Mouse (Mus musculus) adrenal gland, adult 2 months (tissue): ENCODE data around the gene Gm10382. TPM values are rescaled to one million over a fixed set of nuclear protein-coding genes. Genes with fewer than 3 reads are reported as not detected.

Source experiments
- DNase-seq: peaks from one replicate; pipeline ENCODE4 v3.0.0; 2021
- long read RNA-seq: library from polyadenylated mRNA; stranded (forward); transcript quantifications from one replicate; pipeline ENCODE4 v2.0.0, GENCODE M21; 2021
- polyA plus RNA-seq: library from polyadenylated mRNA; depleted of rRNA; stranded (reverse); fragments of >200 nt; gene quantifications from 2 replicates; pipeline ENCODE4 v1.2.3, GENCODE M21; 2012; rRNA removed
- total RNA-seq, 2 experiments: library from RNA; stranded (reverse); gene quantifications; 2 replicates each; pipeline ENCODE4 v1.2.3; 2021

Gm10382 gene
- total RNA-seq: under 1 TPM; 0.23 to 0.24 TPM
- polyA plus RNA-seq: 0.26 and 0.50 TPM in 2 replicates
- long read RNA-seq: 0 reads

DNA sequence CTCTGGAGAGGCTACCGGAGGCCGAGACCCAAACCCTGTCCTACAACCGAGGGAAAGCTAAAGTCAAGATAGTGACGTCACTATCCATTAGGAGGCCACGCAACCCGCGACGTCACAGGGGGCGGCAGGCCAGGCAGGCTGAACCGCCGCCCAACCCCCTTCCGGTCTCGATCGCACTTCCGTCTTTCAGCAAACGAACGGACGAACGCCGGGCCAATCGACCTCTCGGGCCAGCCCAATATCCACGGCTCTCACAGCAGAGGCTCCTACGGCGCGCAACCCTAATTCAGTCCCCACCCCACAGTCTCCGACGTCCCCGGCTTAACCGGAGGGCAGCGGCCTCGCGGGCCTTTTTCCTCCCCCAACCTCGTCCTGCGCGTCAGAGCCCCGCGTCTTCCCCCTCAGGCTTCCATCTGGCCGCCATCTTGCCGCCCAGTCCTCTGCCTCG is at the start of gene Gm10382:
Gene Gm10382, plus strand, starts transcription at position 192 of the 448 bp plus-strand sequence.
- DNase-seq: peak; percentile 91

DNA sequence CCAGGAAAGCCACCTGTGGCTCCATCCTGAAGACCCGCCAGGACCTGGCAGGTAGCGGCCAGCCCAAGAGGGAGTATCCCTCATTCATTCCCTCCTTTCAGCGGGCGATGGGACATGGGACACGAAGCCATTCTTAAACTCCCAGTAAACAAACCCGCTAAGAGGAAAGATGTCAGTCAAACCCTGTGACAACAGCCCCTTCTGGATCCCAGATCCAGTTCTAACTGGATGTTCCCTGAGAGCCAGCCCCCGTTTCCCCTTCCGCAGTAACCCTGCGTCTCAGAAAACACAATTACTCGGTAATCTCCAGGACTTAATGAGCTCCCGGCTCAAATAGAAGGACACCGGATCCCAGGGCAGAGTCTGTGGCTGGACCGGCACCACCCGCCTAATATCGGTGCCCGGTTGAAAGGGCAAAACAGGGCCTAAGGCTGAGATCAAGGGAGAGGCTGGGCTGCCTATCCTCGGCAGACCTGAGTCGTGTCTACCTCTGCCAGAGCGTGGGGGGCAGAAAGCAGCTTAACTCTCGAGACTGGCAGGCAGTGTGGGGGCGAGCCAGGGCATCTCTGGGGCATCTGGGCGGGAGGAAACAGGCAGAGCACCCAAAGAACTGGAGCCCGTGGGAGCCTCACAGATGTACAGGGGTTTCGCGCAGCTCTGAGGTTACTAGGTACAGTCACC is 49.1 kb upstream of the Gm10382 start:
- no peak for DNase-seq

- DNase-seq: peak; percentile 96
Measured at GRCm38 (mm10) chr5:125340547-125341262, 48.4 kb upstream of the Gm10382 start, which contains the start of gene Scarb1. TSS of gene Scarb1 (minus strand) at chr5:125341094.

DNA sequence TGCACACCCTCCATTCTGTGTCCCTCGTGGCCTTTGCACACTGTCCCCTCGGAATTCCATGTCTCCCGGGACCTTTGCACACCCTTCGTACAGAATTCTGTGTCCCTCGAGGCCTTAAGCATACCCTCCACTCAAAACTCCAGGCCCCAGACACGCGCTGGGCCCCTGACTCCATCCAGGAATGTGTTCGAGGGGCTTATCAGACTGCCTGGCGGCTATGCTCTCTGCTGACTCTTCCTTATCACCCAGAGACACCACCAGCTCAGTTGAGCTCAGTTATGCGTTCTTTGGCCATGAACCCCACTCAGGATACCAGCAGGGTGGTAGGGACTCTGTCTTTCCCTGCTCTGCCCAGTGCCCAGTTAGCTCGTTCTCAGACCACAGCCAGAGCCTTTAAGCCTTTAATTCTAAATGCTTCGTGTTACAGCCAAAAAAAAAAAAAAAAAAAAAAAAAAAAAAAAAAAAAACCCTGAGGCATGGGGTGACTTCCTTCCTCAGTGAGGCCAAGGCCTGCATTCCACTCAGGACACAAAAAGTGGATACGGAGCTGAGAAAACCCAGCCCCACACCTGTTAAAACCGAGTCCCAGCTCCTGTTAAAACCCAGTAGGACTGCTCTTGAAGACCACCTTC is 47.5 kb upstream of the Gm10382 start:
- DNase-seq: peak; percentile 59

DNA sequence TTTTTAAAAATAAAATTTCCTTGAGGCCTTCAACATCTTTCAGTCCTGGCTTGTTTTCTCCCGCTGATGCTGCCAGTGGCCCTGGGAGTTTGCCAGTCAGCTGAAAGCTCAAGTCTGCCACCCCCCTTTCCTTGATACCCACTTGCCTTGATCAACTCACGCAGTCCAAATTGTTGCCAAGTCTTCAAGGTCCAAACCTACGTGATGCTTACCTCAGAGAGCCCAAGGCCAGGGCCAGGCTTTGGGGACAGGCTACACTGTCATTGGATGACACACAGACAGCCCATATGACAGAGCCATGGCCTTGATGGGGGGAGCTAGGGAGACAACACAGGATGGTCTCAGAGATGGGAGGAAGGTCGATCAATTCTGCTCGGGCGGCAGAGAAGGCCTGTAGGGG is 44.8 kb upstream of the Gm10382 start:
- DNase-seq: peak; percentile 92

- no peak for DNase-seq
Measured at GRCm38 (mm10) chr5:125348067-125348466, 41.1 kb upstream of the Gm10382 start.

DNA sequence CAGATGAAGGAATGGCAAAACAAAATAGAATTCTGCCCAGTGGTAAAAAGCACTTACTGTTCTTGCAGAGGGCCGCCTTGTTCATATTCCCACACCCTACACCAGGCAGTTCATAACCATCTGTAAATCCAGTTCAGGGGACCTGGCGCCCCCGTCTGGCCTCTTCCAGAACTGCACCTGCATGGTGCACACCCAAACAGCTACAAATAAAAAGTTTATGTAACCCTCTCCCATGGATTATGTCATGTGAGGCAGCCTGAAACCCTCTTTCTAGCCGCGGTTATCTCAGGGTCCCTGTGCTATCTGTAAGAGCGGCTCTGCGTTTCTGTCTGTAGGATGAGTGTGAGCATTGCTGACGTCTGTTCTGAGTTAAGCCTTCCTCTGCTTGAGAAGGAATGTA is 40.6 kb upstream of the Gm10382 start:
- peak; percentile 83 for DNase-seq

DNA sequence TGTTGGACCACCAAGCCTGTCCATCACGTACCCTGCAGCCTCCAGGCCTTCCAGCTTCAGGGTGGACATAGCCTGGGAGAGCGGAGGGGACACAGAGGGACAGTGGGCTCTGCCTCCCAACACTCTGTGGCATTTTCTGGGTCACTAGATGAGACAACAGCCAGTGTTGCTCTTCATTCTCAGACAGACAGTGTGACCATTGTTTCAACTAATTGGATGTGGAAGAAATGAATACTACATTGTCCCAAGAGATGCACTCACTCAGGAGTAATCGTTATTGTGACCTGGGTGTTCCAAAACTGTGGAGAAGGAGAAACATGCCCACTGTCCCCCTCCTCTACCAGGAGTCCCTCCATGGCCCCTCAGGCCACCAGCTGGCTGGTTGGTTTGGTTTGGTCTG is 39.7 kb upstream of the Gm10382 start:
- DNase-seq: no peak

DNA sequence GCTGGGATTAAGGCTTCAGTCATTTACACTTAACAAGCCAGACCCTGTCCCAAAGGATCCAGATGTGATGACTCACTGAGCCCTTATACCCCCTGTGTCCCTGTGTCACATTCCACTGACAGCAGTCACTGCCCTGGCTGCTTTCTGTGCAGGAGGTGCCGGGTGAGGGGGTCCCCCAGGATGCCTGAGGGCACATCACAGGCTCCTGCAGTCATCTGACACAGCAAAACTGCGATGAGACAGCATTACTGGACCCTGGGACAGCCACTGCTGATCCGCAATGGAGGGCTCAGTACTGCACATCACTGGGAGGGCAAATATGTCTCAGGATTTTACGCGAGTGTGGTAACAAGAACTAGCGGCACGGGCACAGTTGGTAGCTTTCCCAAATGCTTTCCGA is 38.1 kb upstream of the Gm10382 start:
- DNase-seq: no peak

GRCm38 (mm10) chr5:125351939-125352338 is 37.2 kb upstream of the Gm10382 start:
- no peak for DNase-seq

- DNase-seq: no peak
Measured at GRCm38 (mm10) chr5:125352781-125353294, 36.3 kb upstream of the Gm10382 start.

DNA sequence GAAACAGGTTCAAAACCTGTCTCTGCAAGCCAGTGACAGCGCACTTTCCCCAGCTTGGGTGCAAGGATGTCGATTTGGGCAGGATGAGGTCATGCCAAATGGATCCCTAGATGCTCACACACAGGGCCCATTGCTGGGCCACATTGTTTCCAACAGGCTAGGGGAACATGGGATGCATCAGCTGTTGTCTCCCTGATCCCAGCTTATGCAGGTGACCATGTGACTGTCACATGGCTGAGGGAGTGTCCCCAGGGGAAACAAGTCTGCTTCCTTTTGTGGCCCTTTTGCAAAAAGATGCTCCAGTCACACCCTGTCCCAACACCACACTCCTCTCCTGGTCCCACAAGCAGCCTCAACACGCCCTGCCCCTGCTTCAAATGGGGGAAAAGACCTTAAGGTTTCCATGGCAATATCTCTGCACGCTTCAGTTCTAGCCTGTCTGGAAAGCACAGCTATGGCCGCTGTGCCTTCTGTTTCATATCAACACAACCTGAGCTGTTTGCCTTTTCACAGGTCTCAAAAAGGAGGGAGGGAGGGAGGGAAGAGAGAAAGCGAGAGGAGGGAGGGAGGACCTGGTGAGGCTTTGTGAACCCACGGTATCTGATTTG is 34.1 kb upstream of the Gm10382 start:
- no peak for DNase-seq

DNA sequence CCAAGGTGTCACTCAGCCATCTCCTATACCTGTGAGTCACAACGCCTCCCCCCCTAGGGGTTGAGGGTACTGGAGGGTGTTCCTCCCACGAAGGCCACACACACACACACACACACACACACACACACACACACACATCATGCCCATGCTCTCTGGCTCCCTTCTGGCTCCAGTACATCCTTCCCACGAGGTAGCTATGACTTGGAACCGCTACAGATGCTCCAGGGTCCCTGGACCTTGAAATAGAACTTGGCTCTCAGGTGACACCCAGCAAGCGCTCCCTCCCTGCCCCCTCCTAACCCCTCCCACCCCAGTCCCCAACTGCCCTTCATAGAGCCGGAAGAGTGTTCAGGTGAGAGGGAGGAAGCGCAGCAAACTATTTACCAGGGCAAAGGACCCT is 33.5 kb upstream of the Gm10382 start:
- no peak for DNase-seq

- DNase-seq: no peak
Measured at GRCm38 (mm10) chr5:125357543-125358269, 31.4 kb upstream of the Gm10382 start.

- no peak for DNase-seq
Measured at GRCm38 (mm10) chr5:125358270-125358608, 30.9 kb upstream of the Gm10382 start.

GRCm38 (mm10) chr5:125360566-125360965 is 28.6 kb upstream of the Gm10382 start:
- no peak for DNase-seq

DNA sequence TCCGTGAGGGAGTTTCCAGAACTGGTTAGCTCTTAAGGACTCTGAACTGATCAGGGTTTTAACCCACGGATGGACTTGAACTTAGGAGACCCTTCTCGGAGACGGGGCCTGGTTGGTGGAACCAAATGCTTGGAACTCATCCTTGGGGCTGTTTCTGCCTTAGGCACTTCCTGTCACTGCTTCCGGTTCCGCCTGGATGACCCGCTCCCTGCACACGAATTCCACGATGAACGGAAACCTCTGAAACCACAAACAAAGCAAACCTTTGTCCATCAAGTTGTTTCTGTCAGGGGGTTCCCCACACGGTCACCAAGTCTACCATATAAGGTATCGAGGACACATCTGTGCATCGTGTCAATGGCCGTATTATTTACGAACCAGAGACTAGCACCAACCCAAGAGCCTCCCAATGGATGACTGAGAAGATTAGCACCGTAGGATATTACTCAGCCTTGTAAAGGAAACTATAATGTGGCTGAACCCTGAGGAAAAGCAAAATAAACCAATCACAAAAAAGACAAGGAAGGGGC is 28.1 kb upstream of the Gm10382 start:
- DNase-seq: no peak

DNA sequence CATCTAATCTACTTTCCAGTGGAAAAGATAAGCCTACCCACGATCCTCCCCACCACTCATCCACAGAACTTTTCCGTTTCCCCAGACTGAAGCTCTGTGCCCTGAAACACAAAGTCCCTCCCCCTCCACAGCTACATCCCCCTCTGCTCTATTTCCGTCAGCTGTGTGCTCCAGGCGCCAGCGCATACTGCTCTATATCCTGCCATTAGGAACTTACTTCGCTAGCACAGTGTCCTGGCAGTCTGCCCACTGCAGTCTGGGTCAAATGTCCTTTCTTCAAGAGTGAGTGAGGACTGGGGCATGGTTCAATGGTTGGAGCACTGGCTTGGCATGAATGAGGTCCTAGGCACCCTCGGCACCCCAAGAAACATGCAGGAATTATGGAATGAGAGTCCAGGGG is 25.2 kb upstream of the Gm10382 start:
- DNase-seq: no peak

DNA sequence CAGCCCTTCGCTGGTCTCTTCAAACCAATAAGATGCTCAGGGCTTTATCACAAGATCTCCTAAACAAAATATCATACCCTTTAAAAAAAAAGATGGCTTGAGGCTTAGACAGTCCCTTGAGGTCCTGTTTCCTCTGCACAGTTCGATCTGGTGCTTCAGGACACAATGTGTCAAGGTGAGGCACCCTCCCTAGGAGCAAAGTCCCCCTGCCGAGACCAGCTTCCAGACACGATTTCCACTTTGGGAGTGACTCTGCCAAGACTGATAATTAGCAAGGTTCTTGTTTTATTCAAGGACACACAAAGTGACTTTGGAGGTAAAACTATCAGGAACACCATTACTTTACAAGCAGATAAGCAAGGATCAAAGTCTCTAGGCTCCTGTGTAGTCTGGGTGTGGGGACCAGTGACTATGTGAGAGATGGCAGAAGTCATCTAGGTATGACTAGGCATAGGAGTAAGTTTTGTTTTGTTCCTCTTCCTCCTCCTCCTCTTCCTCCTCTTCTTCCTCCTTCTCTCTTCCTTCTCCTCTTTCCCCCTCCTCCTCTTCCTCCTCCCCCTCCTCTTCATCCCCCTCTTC is 24.2 kb upstream of the Gm10382 start:
- no peak for DNase-seq

DNA sequence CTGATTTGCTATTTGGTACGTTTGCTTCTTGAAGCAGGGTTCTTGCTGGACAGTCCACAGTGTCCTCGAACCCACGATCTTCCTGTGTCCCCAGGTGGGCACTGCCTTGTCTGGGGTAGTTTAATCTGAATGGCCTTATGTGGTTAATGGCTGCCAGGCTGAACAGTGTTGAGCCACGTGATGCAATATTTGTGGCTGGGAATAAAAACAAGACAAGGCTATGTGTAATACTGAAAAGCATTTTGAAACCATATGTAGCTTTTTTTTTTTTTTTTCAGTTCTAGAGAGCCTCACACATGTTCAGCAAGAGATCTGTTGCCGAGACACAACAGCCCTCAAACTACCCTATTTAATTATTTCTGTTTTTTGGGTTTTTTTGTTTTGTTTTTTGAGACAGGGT is 21.0 kb upstream of the Gm10382 start:
- DNase-seq: no peak

DNA sequence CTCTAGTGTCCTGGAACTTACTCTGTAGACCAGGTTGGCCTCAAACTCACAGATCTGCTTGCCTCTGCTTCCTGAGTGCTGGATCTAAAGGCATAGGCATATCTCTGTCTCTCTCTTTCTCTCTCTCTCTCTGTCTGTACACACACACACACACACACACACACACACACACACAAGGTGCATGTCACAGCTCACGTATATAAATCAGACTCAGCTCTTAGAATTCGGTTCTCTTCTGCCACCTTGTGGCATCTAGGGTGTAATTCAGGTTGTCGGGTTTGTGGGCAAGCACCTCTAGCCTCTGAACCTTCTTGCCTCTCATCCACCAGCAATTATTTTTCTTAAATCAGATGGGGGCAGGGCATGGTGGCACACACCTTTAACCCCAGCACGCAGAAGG is 20.6 kb upstream of the Gm10382 start:
- DNase-seq: peak; percentile 67
